Mouse (Mus musculus) stomach, postnatal 0 days (tissue): ENCODE measurements around the gene Ccl24.
"Not testable (repeated sequence)": the region's sequence is repeated elsewhere in the genome, so short reads cannot be mapped to it uniquely, and the experiment has no call there.

ENCODE experiments used
- CTCF ChIP-seq: IDR thresholded peaks from 2 replicates; pipeline ENCODE4 v1.5.1; 2016; ENCODE audit warnings: antibody characterized with exemption, low read depth, mild to moderate bottlenecking, moderate library complexity
- EP300 ChIP-seq: optimal IDR thresholded peaks from 2 replicates; pipeline ENCODE3; 2016; ENCODE audit warnings: antibody characterized with exemption

GRCm38 (mm10) chr5:135619741-135620140, 46.9 kb upstream of the Ccl24 start:
- TF ChIP-seq EP300, CTCF: not testable (repeated sequence)
